ENCODE assay signal across 1 mouse cellular context in the genomic region with DNA sequence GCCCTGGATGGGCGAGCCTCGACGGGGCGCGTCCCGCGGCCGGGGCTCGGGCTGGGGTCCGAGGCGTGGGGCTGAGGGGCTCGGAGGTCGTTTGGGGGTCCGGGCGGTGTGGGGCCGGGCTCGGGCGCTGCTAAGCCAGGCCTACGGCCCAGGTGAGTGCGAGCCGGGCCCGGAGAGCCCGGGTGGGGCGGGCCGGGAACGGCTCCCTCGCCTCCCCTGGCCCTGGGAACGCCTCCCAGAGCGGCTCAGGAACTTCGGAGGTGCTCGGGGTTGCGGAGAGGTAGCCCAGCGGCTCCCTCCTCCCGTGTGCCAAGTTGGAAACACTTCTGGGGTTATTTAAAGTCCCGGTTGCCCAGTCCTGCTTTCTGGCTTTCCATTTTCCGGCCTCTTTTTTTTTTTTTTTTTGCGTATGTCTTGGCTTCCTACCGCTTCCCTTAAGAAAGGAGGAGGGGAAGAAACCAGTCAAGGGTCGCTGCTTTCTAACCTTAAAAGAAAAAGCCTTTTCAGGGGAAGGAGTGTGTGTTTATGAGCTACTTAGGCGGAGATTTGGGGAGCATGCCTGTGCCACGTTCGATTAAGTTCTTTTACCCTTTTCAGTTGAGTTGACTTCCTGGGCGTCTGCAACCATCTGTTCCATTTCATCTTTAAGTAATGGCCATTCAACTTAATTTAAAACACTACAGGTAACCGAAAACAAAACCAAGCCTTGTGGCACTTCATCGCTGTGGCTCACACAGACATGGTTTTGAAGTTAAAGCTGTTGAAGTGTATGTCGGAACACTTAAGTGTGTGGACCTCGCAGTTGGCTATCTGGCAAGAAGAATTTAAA.
TF ChIP-seq lines count a peak whose summit lies in the region.

No protein-coding gene starts in this region.

TF ChIP-seq in MEL, 35 proteins besides CTCF, POLR2A, EP300 and RAD21:
- TF ChIP-seq ZNF384 (IDR thresholded peaks at IDR 0.05; ENCODE audit: low read depth, low read length) = peak; percentile 68
- TF ChIP-seq UBTF (IDR thresholded peaks at IDR 0.05; ENCODE audit: borderline replicate concordance, insufficient read depth, low read depth, low read length) = peak; percentile 2; the same call in 1 of the 2 replicates
- peak; percentile 43; the same call in 1 of the 2 replicates for TF ChIP-seq MXI1 (IDR thresholded peaks at IDR 0.05; ENCODE audit: low read depth, low read length)
- TF ChIP-seq KAT2A (conservative IDR thresholded peaks at IDR 0.05; ENCODE audit: low read depth, low read length) = no peak
- 0 out of 2 replicates have a peak, but pooled peaks have one; percentile 23 for TF ChIP-seq CHD1 (IDR thresholded peaks at IDR 0.05; ENCODE audit: low read depth, low read length)
- no peak for TF ChIP-seq CHD2 (IDR thresholded peaks at IDR 0.05; ENCODE audit: low read length)
- TF ChIP-seq TBP (IDR thresholded peaks at IDR 0.05; ENCODE audit: low read depth, low read length) = 0 out of 2 replicates have a peak, but pooled peaks have one; percentile 13
- TF ChIP-seq MYC (IDR thresholded peaks at IDR 0.05; ENCODE audit: low read depth, low read length) = no peak
- TF ChIP-seq MAZ (IDR thresholded peaks at IDR 0.05; ENCODE audit: low read depth, low read length) = no peak
